In genomic region chr14:115042055-115042564, GRCm38 (mm10) we compare ENCODE assay signal across 8 mouse cellular contexts. TPM values are rescaled to one million over a fixed set of nuclear protein-coding genes. Genes with fewer than 3 reads are reported as not detected.
DNase-seq lines count a peak whose midpoint lies in the region; ATAC-seq and TF ChIP-seq lines count a peak whose summit lies in the region.

No protein-coding gene starts in this region.

- H3K27me3 ChIP-seq in hindbrain, embryonic 11.5 days (ENCODE audit: control insufficient read depth, insufficient read depth, low read length), result no peaks in the 10 kb centered on the region
- no peaks in the 10 kb centered on the region for H3K27me3 ChIP-seq in lung, postnatal 0 days (replicated peaks; ENCODE audit: insufficient read depth, low read length)

- H3K4me1 ChIP-seq in hindbrain, embryonic 11.5 days (replicated peaks; ENCODE audit: control insufficient read depth, insufficient read depth, low read length), result no peaks in the 10 kb centered on the region; the same call in 1 of the 2 replicates
- H3K4me1 ChIP-seq in lung, postnatal 0 days (ENCODE audit: insufficient read depth, low read depth, low read length), result no peaks in the 10 kb centered on the region; the same call in 1 of the 2 replicates

- H3K4me2 ChIP-seq in hindbrain, embryonic 11.5 days (replicated peaks; ENCODE audit: low read depth, low read length), result peak overlapping the region; percentile 40
- H3K4me2 ChIP-seq in lung, postnatal 0 days (replicated peaks; ENCODE audit: low read depth, low read length), result peak overlapping the region; percentile 87

- peak overlapping the region; percentile 96 for H3K27ac ChIP-seq in hindbrain, embryonic 11.5 days (ENCODE audit: low read depth, low read length)
- H3K27ac ChIP-seq in lung, postnatal 0 days (ENCODE audit: low read length), result peak overlapping the region; percentile 95

- peak; percentile 86 for DNase-seq in MN1 (ENCODE audit: low spot score)
- DNase-seq in cerebellum, adult 9-11 months, result peak; percentile 76
- peak; percentile 92 for DNase-seq in hindbrain, embryonic 11.5 days (ENCODE audit: low spot score)
- DNase-seq in layer of hippocampus, postnatal 10 days (ENCODE audit: low spot score in 2 of 2), result peak; percentile 83 to 89
- DNase-seq in lung, postnatal 0 days (ENCODE audit: low spot score), result peak; percentile 91
- DNase-seq in ovary, postnatal 10 days (ENCODE audit: low spot score), result peak; percentile 70
- DNase-seq in thymus, postnatal 0 days (ENCODE audit: low spot score), result peak; percentile 86

- ATAC-seq in frontal cortex, adult (ENCODE audit: low TSS enrichment), result peak; percentile 84
- peak; percentile 77 for ATAC-seq in hindbrain, embryonic 11.5 days (ENCODE audit: low FRiP score)
- ATAC-seq in lung, postnatal 0 days, result peak; percentile 87

- 0 out of 2 replicates have a peak, but pooled peaks cover 3% of the 10 kb centered on the region for H3K36me3 ChIP-seq in hindbrain, embryonic 11.5 days (ENCODE audit: control insufficient read depth, insufficient read depth, low read length)
- peaks cover 13% of the 10 kb centered on the region for H3K36me3 ChIP-seq in lung, postnatal 0 days (ENCODE audit: insufficient read depth, low read length)

- TF ChIP-seq CTCF in lung, postnatal 0 days (IDR thresholded peaks at IDR 0.05), result peak; percentile 77

- H3K9ac ChIP-seq in hindbrain, embryonic 11.5 days (ENCODE audit: low read depth, low read length), result peak overlapping the region; percentile 99
- H3K9ac ChIP-seq in lung, postnatal 0 days (replicated peaks; ENCODE audit: low read depth), result peak overlapping the region; percentile 81

- 0% methylated on average over 28 of the region's 51 CpGs for WGBS in hindbrain, embryonic 11.5 days
- 0% methylated on average over 33 of the region's 51 CpGs for WGBS in lung, postnatal 0 days

- H3K4me3 ChIP-seq in hindbrain, embryonic 11.5 days (ENCODE audit: low read depth, low read length), result peak overlapping the region; percentile 92
- peak overlapping the region; percentile 86 for H3K4me3 ChIP-seq in lung, postnatal 0 days (ENCODE audit: low read depth, low read length)

- TF ChIP-seq EP300 in lung, postnatal 0 days (IDR thresholded peaks at IDR 0.05), result no peak

- H3K9me3 ChIP-seq in hindbrain, embryonic 11.5 days (ENCODE audit: control insufficient read depth, low read length), result no peaks in the 10 kb centered on the region
- H3K9me3 ChIP-seq in lung, postnatal 0 days (ENCODE audit: low read length), result no peaks in the 10 kb centered on the region

RNA-seq across cellular contexts. Expression of gene Gpc5, which starts 49.9 kb away (rescaled TPM):
- 0.45 and 0.73 TPM in 2 replicates for polyA plus RNA-seq in hindbrain, embryonic 11.5 days (2014; fragmentation: Nextera tagmentation; extraction: Ambion mirVana)
- 10 to 100 TPM; 35.6 to 40.9 TPM for total RNA-seq in layer of hippocampus, postnatal 10 days (2021)
- polyA plus RNA-seq in lung, postnatal 0 days (2015; fragmentation: Nextera tagmentation; extraction: Ambion mirVana), result 0.08 and 0.16 TPM in 2 replicates
- 0.57 and 1.0 TPM in 2 replicates for polyA plus RNA-seq in thymus, postnatal 0 days (2015; fragmentation: Nextera tagmentation; extraction: Ambion mirVana)

Comparison
In these comparisons a context has a peak if more than half of its experiments do, and no peak if none do; other contexts are left out.
1. Peak in every context shown above with its lines: DNase-seq, ATAC-seq, H3K4me3 ChIP-seq and H3K27ac ChIP-seq.